Mouse (Mus musculus): ENCODE measurements around the gene Zbtb8os. TPM values are rescaled to one million over a fixed set of nuclear protein-coding genes. Genes with fewer than 3 reads are reported as not detected.

The Zbtb8os gene
- total and polyA plus RNA-seq, 2 experiments from 2014 or later, result 5.7 to 23.5 TPM

DNA sequence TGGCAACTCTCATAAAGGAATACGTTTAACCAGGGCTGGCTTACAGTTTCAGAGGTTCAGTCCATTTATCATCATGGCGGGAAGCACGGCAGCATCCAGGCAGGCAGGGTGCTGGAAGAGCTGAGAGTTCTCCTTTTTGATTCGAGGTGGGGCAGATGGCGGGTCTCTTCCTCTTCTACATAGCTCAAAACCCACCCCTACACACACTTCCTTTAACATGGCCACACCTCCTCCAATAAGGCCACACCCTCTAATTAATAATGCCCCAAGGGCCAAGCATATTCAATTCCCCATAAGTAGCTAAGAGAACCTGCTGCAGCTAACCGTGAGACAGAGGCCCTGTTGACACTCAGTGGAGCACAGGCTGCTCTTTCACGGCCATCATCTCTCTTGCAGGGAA is 42.7 kb upstream of the Zbtb8os start:
- TF ChIP-seq CTCF (IDR thresholded peaks at IDR 0.05; ENCODE audit: low read depth), result no peak
- H3K4me1 ChIP-seq (ENCODE audit: insufficient read depth, low read length), result no peaks in the 10 kb centered on the region
- no peak overlapping the region for H3K9ac ChIP-seq (replicated peaks; ENCODE audit: low read length)
- H3K9me3 ChIP-seq (ENCODE audit: low read length), result no peaks in the 10 kb centered on the region
- no peak overlapping the region for H3K4me2 ChIP-seq (ENCODE audit: low read depth, low read length)
- DNase-seq (ENCODE audit: low spot score) (no peak), ATAC-seq (no peak)
- 44% methylated on average over 7 of the region's 7 CpGs for WGBS
- no peaks in the 10 kb centered on the region for H3K36me3 ChIP-seq (ENCODE audit: insufficient read depth, low read length)
- H3K4me3 ChIP-seq (ENCODE audit: low read length), result no peak overlapping the region
- H3K27ac ChIP-seq, result no peak overlapping the region
- no peaks in the 10 kb centered on the region for H3K27me3 ChIP-seq (ENCODE audit: insufficient read depth, low read length)

DNA sequence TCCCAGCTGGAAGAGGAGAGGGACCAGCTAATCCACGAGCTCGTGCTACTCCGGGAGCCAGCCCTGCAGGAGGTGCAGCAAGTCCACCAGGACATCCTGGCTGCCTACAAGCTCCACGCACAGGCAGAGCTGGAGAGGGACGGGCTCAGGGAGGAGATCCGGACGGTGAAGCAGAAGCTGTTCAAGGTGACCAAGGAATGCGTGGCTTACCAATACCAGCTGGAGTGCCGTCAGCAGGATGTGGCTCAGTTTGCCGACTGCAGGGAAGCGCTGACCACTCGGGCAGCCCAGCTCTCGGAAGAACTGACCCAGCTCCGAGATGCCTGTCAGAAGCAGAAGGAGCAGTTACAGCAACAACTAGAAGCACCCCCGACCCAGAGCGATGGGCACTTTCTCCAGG is 41.8 kb upstream of the Zbtb8os start:
- ATAC-seq (no peak), DNase-seq (ENCODE audit: low spot score) (no peak)
- H3K4me1 ChIP-seq (ENCODE audit: insufficient read depth, low read length), result no peaks in the 10 kb centered on the region
- no peak overlapping the region for H3K27ac ChIP-seq
- no peak for TF ChIP-seq CTCF (IDR thresholded peaks at IDR 0.05; ENCODE audit: low read depth)
- no peaks in the 10 kb centered on the region for H3K9me3 ChIP-seq (ENCODE audit: low read length)
- 39% methylated on average over 16 of the region's 16 CpGs for WGBS
- H3K4me2 ChIP-seq (ENCODE audit: low read depth, low read length), result no peak overlapping the region
- H3K9ac ChIP-seq (replicated peaks; ENCODE audit: low read length), result no peak overlapping the region
- no peaks in the 10 kb centered on the region for H3K36me3 ChIP-seq (ENCODE audit: insufficient read depth, low read length)
- no peaks in the 10 kb centered on the region for H3K27me3 ChIP-seq (ENCODE audit: insufficient read depth, low read length)
- no peak overlapping the region for H3K4me3 ChIP-seq (ENCODE audit: low read length)

DNA sequence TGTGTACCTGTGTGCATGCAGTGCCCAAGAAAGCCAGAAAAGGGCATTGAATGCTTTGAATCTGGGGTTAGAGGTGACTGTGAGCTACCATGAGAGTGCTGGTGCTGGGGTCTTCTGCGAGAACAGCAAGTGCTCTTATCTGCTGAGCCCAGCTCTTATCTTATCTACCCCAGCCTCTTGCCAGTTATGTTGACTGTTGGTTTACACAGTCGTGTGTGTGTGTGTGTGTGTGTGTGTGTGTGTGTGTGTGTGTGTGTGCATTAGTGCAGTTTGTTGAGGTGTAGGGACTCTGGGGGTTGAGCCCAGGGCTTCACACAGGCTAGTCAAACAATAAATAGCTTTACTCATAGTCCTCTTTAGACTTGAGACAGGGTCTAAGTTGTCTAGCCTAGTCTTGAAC is 40.3 kb upstream of the Zbtb8os start:
- no peak overlapping the region for H3K27ac ChIP-seq
- no peak for TF ChIP-seq CTCF (IDR thresholded peaks at IDR 0.05; ENCODE audit: low read depth)
- H3K9ac ChIP-seq (replicated peaks; ENCODE audit: low read length), result no peak overlapping the region
- H3K4me3 ChIP-seq (ENCODE audit: low read length), result no peak overlapping the region
- no peaks in the 10 kb centered on the region for H3K36me3 ChIP-seq (ENCODE audit: insufficient read depth, low read length)
- 86% methylated on average over 2 of the region's 2 CpGs for WGBS
- no peaks in the 10 kb centered on the region for H3K4me1 ChIP-seq (ENCODE audit: insufficient read depth, low read length)
- ATAC-seq (no peak), DNase-seq (ENCODE audit: low spot score) (no peak)
- no peak overlapping the region for H3K4me2 ChIP-seq (ENCODE audit: low read depth, low read length)
- H3K27me3 ChIP-seq (ENCODE audit: insufficient read depth, low read length), result no peaks in the 10 kb centered on the region
- no peaks in the 10 kb centered on the region for H3K9me3 ChIP-seq (ENCODE audit: low read length)

DNA sequence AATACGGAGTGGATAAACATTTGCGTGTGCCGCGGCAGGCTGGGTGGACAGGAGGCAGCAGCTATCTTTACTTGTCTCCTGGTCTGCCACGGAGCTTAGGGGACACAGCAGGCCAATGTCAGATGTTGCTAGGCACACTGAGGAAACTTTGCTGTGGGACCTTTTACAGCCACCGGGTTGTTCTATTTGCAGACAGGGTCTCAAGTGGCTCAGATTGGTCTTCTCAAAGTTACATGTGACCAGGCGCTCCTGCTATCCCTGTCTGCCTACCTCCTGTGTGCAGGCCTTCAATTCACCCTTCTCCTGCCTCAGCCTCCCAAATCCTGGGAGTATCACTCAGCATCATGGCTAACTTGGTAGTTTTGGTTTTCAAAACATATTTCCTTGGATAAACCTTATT is 39.4 kb upstream of the Zbtb8os start:
- ATAC-seq, result no peak
- no peaks in the 10 kb centered on the region for H3K9me3 ChIP-seq (ENCODE audit: low read length)
- no peak overlapping the region for H3K4me2 ChIP-seq (ENCODE audit: low read depth, low read length)
- TF ChIP-seq CTCF (IDR thresholded peaks at IDR 0.05; ENCODE audit: low read depth), result no peak
- H3K4me3 ChIP-seq (ENCODE audit: low read length), result no peak overlapping the region
- H3K9ac ChIP-seq (replicated peaks; ENCODE audit: low read length), result no peak overlapping the region
- no peak overlapping the region for H3K27ac ChIP-seq
- H3K36me3 ChIP-seq (ENCODE audit: insufficient read depth, low read length), result no peaks in the 10 kb centered on the region
- no peak for DNase-seq (ENCODE audit: low spot score)
- no peaks in the 10 kb centered on the region for H3K27me3 ChIP-seq (ENCODE audit: insufficient read depth, low read length)
- WGBS, result 83% methylated on average over 7 of the region's 7 CpGs
- H3K4me1 ChIP-seq (ENCODE audit: insufficient read depth, low read length), result no peaks in the 10 kb centered on the region

DNA sequence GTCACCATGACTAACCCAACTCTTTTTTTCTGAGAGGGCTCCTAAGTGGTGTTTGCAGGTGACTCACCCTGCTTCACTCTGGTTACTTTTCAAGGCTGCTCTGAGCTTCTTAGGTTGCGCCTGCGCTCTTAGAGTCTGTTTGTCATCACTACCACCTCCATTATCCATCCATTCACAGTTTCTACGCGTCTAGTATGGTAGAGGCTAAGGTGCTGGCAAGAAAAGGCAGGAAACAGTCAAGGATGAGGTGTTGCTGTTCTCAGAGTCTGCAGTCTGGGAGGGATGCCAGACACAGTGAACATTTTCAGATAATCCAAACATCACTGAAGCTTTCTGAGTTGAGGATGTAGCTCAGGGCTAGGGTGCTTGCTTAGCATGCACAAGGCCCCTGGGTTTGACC is 37.8 kb upstream of the Zbtb8os start:
- no peaks in the 10 kb centered on the region for H3K27me3 ChIP-seq (ENCODE audit: insufficient read depth, low read length)
- H3K4me1 ChIP-seq (ENCODE audit: insufficient read depth, low read length), result no peaks in the 10 kb centered on the region
- ATAC-seq, result no peak
- H3K9ac ChIP-seq (replicated peaks; ENCODE audit: low read length), result no peak overlapping the region
- TF ChIP-seq CTCF (IDR thresholded peaks at IDR 0.05; ENCODE audit: low read depth), result no peak
- 85% methylated on average over 4 of the region's 4 CpGs for WGBS
- no peak overlapping the region for H3K4me2 ChIP-seq (ENCODE audit: low read depth, low read length)
- H3K4me3 ChIP-seq (ENCODE audit: low read length), result no peak overlapping the region
- H3K27ac ChIP-seq, result no peak overlapping the region
- no peaks in the 10 kb centered on the region for H3K9me3 ChIP-seq (ENCODE audit: low read length)
- no peak for DNase-seq (ENCODE audit: low spot score)
- no peaks in the 10 kb centered on the region for H3K36me3 ChIP-seq (ENCODE audit: insufficient read depth, low read length)

DNA sequence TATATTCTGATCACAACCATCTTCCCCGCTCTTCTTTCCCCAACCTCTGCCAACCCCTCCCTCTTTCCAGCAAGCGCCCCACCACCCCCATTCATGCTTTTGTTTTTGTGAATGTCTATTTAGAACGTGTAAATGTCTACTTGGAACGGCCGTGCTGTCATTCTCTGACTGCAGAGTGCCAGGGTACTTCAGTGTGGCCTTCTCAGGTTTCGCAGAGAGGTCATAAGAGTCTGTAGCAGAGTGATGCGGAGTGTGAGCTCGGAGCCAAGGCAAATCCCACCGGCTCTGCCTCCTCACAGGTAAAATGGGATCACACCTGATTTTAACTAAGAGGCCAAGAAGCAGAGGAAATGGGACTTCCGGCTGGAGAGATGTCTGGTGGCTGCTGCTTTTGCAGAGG is 36.4 kb upstream of the Zbtb8os start:
- Histone ChIP-seq H3K27ac (no peak overlapping the region), H3K9ac (replicated peaks; ENCODE audit: low read length) (no peak overlapping the region), H3K9me3 (ENCODE audit: low read length) (no peaks in the 10 kb centered on the region), H3K36me3 (ENCODE audit: insufficient read depth, low read length) (no peaks in the 10 kb centered on the region), H3K4me2 (ENCODE audit: low read depth, low read length) (no peak overlapping the region), H3K4me1 (ENCODE audit: insufficient read depth, low read length) (no peaks in the 10 kb centered on the region), H3K27me3 (ENCODE audit: insufficient read depth, low read length) (no peaks in the 10 kb centered on the region), H3K4me3 (ENCODE audit: low read length) (no peak overlapping the region)
- ATAC-seq, result no peak
- no peak for DNase-seq (ENCODE audit: low spot score)
- TF ChIP-seq CTCF (IDR thresholded peaks at IDR 0.05; ENCODE audit: low read depth), result no peak
- 50% methylated on average over 10 of the region's 10 CpGs for WGBS

DNA sequence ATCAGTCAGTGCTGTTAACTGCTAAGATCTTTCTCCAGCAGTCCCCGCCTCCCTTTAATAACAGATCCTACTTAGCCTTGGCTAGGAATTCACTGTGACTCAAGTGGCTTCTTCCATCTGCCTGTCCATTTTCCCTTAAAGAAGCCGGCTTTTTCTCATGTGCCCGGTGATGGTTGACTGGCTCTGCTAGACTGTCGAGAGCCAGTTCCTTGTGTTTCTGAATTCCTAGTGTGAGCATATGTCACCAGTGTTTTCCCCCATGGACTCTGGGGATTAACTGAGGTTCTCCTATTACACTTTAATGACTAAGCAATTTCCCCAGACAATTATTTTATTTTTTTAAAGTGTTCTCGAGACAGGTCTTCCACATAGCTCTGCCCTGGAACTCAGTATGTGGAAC is 32.1 kb upstream of the Zbtb8os start:
- Histone ChIP-seq H3K27me3 (ENCODE audit: insufficient read depth, low read length) (no peaks in the 10 kb centered on the region), H3K4me2 (ENCODE audit: low read depth, low read length) (no peak overlapping the region), H3K27ac (no peak overlapping the region), H3K4me3 (ENCODE audit: low read length) (no peak overlapping the region), H3K9ac (replicated peaks; ENCODE audit: low read length) (no peak overlapping the region), H3K9me3 (ENCODE audit: low read length) (no peaks in the 10 kb centered on the region), H3K4me1 (ENCODE audit: insufficient read depth, low read length) (no peaks in the 10 kb centered on the region), H3K36me3 (ENCODE audit: insufficient read depth, low read length) (peaks cover 16% of the 10 kb centered on the region; the same call in 1 of the 2 replicates)
- WGBS, result 64% methylated on average over 5 of the region's 5 CpGs
- no peak for ATAC-seq
- no peak for DNase-seq (ENCODE audit: low spot score)
- no peak for TF ChIP-seq CTCF (IDR thresholded peaks at IDR 0.05; ENCODE audit: low read depth)

All from hindbrain, postnatal 0 days (tissue).